Mouse (Mus musculus): ENCODE data around the gene Vmn1r113. TPM values are rescaled to one million over a fixed set of nuclear protein-coding genes. Genes with fewer than 3 reads are reported as not detected.

Gene Vmn1r113
- not detected for polyA plus RNA-seq (2014; fragmentation: Illumina TruSeq; extraction: RNeasy Lipid Tissue Mini Kit (QIAGEN cat#74804); ENCODE audit: low read depth, low replicate concordance)

GRCm38 (mm10) chr7:20786985-20787384, at the start of gene Vmn1r113:
Gene Vmn1r113, plus strand, starts transcription at chr7:20787285.

GRCm38 (mm10) chr7:20770885-20771284, 16.2 kb upstream of the Vmn1r113 start, which contains the start of gene Vmn1r112:
Gene Vmn1r112, plus strand, starts transcription at chr7:20771185.

GRCm38 (mm10) chr7:20812086-20812485, 25.0 kb downstream of the Vmn1r113 start, which contains the start of gene Vmn1r114:
Gene Vmn1r114, minus strand, starts transcription at chr7:20812186.

Other genes starting within 250 kb of the Vmn1r113 start
- gene Gm5726, start 241.5 kb upstream of the Vmn1r113 start, polyA plus RNA-seq (2014; fragmentation: Illumina TruSeq; extraction: RNeasy Lipid Tissue Mini Kit (QIAGEN cat#74804); ENCODE audit: low read depth, low replicate concordance), result not detected
- gene Gm4141, start 211.0 kb upstream of the Vmn1r113 start, polyA plus RNA-seq (2014; fragmentation: Illumina TruSeq; extraction: RNeasy Lipid Tissue Mini Kit (QIAGEN cat#74804); ENCODE audit: low read depth, low replicate concordance), result not detected
- gene Gm4513, start 188.3 kb upstream of the Vmn1r113 start, polyA plus RNA-seq (2014; fragmentation: Illumina TruSeq; extraction: RNeasy Lipid Tissue Mini Kit (QIAGEN cat#74804); ENCODE audit: low read depth, low replicate concordance), result 0.60 TPM
- not detected for gene Vmn1r107, start 118.4 kb upstream of the Vmn1r113 start, polyA plus RNA-seq (2014; fragmentation: Illumina TruSeq; extraction: RNeasy Lipid Tissue Mini Kit (QIAGEN cat#74804); ENCODE audit: low read depth, low replicate concordance)
- not detected for gene Vmn1r111, start 84.1 kb upstream of the Vmn1r113 start, polyA plus RNA-seq (2014; fragmentation: Illumina TruSeq; extraction: RNeasy Lipid Tissue Mini Kit (QIAGEN cat#74804); ENCODE audit: low read depth, low replicate concordance)
- 0.20 TPM for gene Gm10668, start 56.7 kb upstream of the Vmn1r113 start, polyA plus RNA-seq (2014; fragmentation: Illumina TruSeq; extraction: RNeasy Lipid Tissue Mini Kit (QIAGEN cat#74804); ENCODE audit: low read depth, low replicate concordance)
- not detected for gene Vmn1r112, start 16.1 kb upstream of the Vmn1r113 start, polyA plus RNA-seq (2014; fragmentation: Illumina TruSeq; extraction: RNeasy Lipid Tissue Mini Kit (QIAGEN cat#74804); ENCODE audit: low read depth, low replicate concordance)
- gene Vmn1r114, start 24.9 kb downstream of the Vmn1r113 start, polyA plus RNA-seq (2014; fragmentation: Illumina TruSeq; extraction: RNeasy Lipid Tissue Mini Kit (QIAGEN cat#74804); ENCODE audit: low read depth, low replicate concordance), result not detected
- gene Vmn1r115, start 57.7 kb downstream of the Vmn1r113 start, polyA plus RNA-seq (2014; fragmentation: Illumina TruSeq; extraction: RNeasy Lipid Tissue Mini Kit (QIAGEN cat#74804); ENCODE audit: low read depth, low replicate concordance), result not detected
- gene Vmn1r116, start 85.0 kb downstream of the Vmn1r113 start, polyA plus RNA-seq (2014; fragmentation: Illumina TruSeq; extraction: RNeasy Lipid Tissue Mini Kit (QIAGEN cat#74804); ENCODE audit: low read depth, low replicate concordance), result not detected
- gene Vmn1r117, start 96.8 kb downstream of the Vmn1r113 start, polyA plus RNA-seq (2014; fragmentation: Illumina TruSeq; extraction: RNeasy Lipid Tissue Mini Kit (QIAGEN cat#74804); ENCODE audit: low read depth, low replicate concordance), result not detected
- not detected for gene Vmn1r118, start 125.1 kb downstream of the Vmn1r113 start, polyA plus RNA-seq (2014; fragmentation: Illumina TruSeq; extraction: RNeasy Lipid Tissue Mini Kit (QIAGEN cat#74804); ENCODE audit: low read depth, low replicate concordance)
- not detected for gene Vmn1r119, start 225.2 kb downstream of the Vmn1r113 start, polyA plus RNA-seq (2014; fragmentation: Illumina TruSeq; extraction: RNeasy Lipid Tissue Mini Kit (QIAGEN cat#74804); ENCODE audit: low read depth, low replicate concordance)